Mouse (Mus musculus): Measurements from ENCODE around the gene Col25a1.

Col25a1 gene

DNA sequence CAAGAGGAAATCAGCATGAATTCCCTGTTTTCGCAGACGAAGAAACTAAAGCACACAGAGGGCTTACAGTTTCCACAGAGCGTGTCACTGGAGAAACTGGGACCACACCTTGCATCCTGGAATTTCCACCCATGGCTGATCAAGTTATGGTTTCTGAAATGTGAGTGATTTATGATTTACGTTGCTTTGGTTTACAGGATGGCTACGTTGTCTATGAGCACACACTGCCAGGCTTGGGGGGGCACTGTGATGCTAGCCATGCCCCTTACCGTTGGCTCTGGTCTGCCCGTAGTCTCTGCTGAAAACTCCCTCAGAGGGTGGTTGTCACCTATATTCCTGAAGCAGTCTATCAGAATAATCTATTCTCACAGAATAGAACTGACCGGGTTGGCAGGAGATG is at the start of gene Col25a1:
Gene Col25a1 (plus strand): TSS at position 301 of the 400 bp plus-strand sequence.
- no peak for DNase-seq

DNA sequence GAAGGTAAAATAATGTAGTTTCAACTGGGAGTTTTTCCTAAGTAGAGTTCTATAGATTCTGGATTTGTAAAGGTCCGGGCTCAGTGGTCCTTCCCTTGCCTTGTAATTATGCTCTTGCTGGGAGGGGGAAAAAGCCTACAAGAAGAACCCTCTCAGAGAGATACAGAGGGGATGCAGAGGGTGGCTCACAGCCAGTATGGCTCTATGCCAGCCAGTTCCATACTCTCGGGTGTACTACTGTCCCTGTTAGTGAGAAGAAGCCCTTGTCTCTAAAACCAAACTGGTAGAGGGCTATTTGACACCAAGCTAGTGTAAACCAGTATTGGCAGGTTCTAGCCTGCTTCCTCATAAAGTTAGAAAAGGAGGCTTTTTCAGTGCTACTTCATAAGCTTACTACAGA is 48.0 kb upstream of the Col25a1 start:
- DNase-seq, result no peak

DNA sequence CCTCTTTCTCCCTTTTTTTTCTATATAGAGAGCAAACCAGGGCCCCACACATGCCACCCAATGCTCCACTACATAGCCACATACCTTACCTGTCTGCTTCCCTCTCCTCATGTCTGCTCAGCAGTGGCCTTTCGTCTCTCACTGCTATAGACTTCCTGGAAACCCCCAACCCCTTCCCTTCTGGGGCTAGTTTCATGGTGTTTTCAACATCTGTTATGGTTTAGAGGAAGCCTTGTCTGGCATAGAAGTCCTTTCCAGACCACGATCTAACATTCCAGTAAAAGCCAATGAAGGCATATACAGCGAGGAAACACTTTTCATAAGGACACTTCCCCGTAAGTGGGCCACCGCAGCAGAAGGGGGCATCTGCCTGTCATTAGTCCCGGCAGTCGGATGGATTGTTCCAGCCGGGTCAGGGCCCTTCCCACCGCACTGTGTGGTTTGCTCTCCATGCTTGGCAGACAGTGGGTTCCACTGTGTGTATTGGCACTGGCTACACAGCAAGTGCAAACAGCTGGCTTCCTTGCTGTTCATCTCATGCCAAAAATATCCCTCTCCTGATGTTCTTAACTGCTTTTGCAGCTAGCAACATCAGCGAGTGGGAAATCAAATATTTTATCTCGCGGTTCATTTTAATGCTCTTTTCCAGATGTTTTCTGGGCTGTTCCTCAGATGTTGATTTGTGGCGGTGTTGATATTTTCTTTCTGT is 44.8 kb upstream of the Col25a1 start:
- DNase-seq, result no peak

DNA sequence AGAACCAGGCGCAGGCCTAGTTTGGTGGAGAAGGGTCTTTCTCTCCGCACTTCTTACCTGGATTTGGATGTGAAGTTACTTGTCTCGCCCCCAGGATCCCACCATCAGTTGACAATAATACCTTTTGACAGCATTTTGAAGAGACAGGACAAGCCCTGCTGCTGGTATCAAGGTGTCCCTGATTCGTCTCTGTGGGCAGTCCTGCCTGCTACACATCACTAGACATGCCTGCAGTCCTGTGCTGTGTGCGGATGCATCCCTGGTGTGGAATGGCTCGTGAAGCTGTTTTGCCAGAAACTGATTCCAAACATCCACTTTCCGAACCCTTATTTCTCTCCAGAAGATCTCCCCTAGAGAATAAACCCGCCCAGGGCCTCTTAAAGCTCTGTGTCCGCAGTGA is 43.8 kb upstream of the Col25a1 start:
- no peak for DNase-seq

DNA sequence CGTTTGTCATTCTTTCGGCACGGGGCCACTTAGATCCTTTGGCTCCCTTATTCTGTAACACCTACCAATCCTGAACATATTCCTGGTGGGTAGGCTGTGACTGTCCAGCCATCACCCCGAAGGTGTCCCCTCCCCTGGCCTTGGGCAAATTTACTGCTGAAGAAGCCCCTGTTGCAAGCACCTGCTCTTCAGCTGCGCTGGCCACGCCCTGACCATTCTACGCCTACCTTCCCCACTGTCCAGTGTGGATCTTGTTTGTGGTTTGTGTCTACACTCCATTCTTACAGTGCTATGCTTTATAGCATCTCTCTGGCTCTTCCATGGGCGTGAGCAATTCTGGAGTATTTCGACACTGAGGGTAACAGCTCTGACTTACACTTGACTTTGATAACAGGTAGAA is 42.6 kb upstream of the Col25a1 start:
- no peak for DNase-seq

DNA sequence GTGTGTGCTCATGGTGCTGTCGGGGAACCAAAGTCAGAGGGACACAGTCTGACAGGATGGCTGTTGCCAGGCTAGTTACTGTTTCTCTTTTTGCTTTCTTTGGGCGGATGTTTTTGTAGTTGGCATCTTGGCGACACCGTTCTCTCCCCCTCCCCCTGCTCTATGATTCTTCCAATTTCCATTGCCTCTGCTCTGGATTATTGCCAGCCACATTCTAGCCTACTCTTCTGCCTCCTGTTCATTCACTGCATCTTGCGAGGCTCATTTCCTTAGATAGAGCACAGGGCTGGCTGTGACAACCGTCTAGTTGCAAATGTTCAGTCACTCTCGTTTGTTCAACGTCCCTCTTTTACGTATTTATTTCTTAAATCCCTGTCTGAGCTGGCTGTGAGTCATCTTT is 40.8 kb upstream of the Col25a1 start:
- DNase-seq, result no peak

DNA sequence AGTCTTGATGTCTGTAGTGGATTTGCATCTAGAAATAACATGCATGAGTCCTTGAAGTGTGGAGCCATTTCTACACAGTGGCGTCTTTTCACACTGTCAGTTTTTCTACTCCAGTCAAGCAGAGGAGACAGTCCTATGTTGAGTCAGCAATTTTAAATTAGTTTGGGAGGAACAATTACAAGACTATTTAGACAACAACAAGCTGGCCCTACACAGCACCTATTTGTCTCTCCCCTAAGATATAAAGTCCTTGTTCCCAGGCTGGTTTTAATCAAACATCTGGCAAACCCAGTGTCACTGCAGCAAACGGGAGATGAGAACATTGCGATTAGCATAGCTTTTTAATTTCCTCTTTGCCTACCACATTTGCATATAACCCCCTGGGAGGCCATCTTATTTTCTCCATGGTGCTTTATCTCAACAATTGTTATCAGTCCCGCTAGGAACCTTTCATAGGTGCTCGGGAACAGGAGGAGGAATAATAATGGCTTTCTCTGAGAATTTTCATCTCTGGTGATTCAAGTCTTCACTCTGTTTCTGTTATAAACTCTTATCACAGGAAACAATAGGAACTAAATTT is 37.1 kb upstream of the Col25a1 start:
- no peak for DNase-seq

DNA sequence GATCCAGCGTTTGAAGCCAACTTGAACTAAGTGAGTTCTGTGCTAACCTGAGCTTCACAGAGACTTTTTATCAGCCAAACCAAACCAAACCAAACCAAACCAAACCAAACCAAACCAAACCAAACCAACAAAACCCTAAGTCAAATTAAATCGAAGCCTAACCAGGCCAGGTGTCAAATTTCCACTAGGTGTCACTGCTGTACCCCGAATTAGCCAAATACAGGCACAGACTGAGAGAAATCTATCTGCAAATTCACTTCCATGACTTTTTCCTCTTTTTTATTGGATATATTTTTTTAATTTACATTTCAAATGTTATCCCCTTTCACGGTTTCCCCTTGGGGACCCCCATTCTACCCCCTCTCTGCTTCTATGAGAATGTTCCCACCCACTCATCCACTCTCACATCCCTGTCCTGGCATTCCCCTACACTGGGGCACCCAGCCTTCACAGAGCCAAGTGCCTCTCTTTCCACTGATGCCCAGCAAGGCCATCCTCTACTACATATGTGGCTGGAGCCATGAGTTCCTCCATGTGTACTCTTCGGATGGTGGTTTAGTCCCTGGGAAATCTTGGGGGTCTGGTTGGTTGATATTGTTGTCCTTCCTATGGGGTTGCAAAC is 36.0 kb upstream of the Col25a1 start:
- DNase-seq, result peak; percentile 7

DNA sequence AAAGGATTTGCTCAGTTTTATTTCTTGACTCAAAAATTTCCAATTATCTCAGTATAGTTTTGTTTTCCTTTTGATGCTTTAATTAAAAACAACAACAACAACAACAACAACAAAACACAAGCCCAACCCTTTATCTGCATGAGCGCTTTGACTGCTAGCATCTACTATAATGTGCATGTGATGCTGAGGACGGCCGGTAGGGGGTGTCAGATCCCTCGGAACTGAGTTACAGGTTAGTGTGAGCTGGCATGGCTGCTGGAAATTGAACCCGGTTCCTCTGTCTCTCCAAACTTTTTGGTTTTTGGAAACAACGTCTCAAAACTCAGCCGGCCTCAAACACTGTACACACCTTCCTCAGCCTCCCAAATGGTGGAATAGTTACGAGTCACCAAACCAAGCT is 27.8 kb upstream of the Col25a1 start:
- DNase-seq, result peak; percentile 31

DNA sequence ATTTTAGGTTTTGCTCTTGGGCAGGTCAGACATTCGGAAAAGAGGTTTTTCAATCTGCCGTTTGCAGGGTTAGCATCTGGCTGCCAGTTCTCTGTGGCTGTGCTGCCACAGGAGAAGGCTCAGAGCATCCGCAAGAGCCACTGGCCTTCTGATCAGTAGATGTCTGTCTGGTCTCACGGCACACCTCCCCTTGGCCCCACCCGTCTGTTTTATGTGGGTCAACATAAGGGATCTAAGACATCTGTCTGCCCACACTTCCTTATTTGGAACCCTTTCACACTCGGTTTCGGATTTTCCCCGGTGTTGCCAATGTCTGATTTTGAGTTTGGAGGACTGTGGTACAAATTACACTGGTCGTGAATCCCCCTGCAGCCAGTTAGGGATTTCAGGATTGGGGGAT is 26.8 kb upstream of the Col25a1 start:
- no peak for DNase-seq

DNA sequence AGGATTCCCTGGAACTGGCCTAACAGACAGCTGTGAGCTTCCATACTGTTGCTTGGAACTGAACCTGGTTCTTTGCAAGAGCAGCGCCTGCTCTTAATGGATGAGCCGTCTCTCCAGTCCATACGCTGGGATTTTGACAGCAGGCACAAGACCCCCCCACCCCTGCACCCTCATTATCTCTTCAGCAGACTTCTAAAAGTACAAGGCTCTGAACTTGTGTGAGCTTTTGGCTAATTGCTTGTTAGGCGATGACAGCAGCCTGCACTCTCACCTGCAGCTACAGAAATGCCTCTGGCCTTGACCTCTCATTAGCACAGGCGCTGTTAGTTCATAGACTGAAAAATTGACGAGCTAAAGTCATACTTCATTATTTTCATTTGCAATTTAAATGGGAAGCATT is 14.4 kb upstream of the Col25a1 start:
- no peak for DNase-seq

DNA sequence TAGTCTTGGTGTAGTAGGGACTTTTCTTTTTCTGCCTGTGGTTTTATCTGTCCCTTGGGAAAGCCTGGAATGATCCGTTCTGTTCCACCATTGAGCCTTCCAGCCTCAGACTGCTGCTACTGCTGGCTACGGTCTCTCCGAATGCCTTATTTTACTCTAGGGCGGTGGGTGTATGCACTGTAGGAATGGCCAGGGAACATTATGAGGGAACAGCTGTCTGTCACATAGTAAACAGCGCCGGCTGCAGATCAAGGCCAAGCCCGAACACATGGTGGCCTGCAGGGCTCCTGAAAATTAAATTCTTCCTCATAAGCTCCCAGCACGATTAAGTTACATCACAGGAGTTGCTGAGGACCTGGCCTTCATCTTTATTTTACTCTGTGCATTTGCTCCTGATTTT is 3.5 kb upstream of the Col25a1 start:
- DNase-seq, result no peak

DNA sequence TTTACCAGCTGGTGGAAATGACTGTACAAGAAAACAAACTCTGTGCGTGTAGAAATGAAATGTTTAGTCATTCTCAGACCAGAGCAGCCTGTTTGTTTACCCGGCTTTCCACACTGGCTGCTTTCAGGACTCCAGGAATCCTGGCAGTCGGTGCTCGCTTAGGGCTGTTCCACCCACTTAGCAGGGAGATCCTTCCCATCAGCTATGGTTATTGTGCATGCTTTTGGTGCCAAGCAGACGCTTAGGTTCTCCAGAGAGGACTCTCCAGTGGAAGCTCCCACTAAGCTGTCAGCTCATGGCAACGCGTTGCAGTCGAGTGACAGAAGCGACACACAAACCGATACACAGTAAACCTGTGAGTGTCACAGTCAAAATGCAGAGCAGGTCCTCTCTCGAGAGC is 2.7 kb upstream of the Col25a1 start:
- DNase-seq, result no peak

DNA sequence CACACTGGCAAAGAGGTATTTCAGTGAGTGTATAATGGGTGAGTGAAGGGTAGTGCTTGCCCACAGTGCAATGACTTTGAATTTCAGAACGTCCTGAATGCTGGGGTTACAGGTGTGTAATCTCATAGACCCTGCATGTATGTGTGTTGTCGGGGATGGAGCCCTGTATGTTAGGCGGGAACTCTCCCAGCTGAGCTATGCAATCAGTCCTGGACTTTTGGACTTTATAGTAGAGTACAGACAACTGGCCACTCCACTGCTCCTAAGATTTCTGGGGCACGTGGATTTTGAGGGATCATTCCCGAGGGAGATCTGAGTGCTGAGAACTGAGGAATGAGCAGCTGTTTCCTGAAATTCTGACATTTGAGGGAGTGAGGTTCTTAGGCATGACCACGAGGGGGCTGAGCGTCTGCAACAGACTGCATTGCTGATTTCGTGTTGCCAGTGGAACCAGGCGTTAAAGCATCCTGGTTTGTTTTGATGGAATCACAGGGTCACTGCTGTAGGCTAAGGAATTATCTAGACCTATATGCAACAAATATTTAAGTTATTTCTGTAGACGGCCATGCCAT is 1.6 kb upstream of the Col25a1 start:
- DNase-seq, result no peak

DNA sequence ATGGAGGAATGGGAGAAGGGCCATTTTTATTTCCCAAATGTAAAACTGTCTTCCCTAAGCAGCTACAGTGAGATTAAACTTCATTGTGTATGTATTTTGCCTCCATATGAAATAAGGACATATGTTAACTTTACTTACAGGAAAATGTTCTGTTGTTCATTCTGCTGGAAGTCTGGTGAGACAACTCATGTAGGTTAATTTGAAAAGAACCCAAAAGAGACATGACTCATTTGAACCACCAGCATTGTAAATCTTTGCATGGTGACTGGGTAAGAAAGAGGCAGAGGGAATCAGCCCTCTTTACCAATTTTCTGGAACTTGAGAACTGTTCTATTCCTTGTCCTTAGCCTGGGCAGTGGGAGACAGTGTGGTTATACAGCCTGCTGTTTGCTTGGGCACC is 5.9 kb downstream of the Col25a1 start:
- no peak for DNase-seq

DNA sequence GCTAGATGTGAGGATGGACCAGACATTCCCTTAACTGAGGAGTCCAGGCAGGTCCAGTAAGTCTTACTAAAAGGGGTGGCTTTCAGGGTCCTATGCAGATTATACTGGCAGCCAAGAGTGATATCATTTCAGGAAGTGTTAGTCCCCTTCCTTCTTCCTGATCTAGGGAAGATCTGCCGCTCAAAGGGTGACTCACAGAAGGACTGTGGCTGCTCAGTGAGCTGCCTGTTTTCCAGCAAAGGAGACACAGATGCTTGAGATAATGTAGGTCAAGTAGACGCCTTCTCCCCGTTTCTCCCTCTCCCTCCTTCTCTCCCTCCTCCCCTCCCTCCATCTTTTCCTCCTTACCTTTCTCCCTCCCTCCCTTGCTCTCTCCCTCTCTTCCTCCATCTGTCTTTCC is 6.3 kb downstream of the Col25a1 start:
- DNase-seq, result no peak

DNA sequence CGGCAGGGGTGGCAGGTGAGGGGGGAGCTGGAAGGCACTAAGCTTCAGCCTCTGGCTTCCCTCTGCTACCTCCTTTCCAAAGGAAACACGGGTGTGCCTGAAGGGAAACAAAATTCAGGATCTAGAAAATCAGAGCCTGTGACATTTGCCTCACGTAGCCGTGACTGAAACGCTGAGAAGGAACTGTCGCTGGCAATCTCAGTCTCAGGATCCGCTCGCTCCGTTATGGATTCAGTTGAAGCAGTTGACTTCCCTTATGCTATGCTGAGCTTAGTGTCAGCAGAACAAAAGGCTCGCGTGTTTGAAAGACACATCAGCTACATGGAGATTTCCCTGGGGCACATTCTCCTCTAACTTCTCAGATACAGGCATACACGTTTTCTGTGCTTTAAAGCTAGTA is 14.6 kb downstream of the Col25a1 start:
- no peak for DNase-seq

DNA sequence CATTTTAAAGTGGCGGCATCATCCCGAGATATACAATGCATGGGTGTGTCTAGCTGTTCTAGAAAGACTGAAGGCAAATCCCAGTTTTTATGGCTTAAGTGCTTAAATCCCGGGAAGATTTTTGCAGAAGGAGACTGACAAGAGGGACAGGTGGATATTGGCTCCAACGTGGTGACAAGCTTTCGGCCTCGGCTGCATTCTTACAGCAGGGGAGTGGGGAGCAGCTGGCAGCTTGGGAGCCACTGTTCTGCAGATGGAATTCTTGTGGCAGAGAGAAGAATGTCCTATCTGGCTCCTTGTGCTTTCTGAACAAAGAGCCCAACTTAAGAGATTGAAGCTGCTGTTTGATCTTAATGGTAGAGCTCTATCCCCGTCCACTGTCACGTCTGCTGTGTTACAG is 16.5 kb downstream of the Col25a1 start:
- DNase-seq, result no peak

DNA sequence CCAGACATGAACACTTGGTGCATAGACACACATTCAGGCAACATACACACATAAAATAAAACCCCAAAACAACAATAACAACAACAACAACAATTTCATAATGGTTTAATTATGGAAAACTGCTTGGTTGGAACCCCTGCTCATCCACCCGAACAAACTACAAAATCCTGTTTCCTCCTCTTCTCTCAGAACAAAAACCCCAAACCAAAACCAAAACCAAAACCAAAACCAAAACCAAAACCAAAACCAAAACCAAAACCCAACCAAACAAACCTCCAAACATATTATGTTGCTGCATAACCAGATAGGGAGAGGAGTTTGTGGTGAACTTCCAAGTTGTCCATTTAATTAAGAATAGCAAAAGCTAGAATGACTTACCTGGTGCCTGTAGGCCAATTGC is 17.9 kb downstream of the Col25a1 start:
- DNase-seq, result no peak

DNA sequence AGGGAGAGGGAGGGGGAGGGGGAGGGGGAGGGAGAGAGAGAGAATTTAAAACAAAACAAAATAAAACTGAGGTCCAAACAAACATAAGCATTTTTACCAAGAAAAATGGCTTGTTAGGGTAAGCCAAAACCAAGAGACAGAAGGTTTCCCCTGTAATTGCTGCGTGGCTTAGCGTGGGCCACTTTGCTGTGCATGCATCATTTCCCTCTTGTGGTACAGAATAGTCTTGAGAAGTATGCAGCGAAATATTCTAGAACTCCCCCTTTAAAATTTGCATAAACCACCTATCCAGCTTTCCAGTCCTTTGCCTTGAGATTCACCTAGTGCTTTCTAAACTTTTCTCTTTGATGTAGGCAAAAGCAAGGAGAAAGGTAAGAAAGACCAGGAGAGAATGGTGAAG is 21.8 kb downstream of the Col25a1 start:
- DNase-seq, result no peak

DNA sequence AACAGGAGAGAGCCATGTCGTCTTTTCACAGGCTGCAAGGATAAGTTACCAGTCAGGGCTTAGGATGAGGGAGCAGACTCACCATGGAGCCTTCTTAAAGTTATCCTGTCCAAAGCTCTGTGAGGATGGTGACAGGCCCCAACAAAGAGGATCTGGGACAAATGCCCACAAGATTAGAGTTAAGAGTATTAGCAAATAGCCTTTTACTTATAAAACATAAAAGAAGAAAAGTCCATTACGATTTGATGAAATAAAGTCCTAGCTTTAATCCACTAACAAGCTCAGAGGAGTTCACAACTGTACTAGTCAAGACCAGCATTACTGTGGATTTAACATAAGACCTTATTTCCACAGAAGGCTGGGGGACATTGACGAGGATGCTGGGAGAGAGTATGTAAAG is 26.2 kb downstream of the Col25a1 start:
- DNase-seq, result no peak

DNA sequence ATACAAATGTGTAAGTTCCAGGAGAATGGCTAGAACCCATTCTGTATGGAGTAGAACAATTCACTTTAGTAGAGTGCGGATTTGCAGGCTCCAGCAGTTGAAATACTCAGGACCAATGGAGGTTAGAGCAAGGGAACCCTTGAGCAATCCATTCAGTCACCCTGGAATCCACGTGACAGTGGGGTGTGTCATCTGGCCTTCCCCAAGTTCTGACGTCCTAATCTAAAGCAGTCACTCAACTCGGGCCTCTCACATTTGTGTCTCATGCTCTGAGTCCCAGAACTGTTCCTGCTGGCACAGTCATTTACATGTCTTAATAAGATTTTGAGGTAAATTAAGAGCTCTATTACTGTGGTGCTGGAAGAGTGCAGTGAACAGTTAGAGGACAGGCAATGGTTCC is 28.6 kb downstream of the Col25a1 start:
- no peak for DNase-seq

DNA sequence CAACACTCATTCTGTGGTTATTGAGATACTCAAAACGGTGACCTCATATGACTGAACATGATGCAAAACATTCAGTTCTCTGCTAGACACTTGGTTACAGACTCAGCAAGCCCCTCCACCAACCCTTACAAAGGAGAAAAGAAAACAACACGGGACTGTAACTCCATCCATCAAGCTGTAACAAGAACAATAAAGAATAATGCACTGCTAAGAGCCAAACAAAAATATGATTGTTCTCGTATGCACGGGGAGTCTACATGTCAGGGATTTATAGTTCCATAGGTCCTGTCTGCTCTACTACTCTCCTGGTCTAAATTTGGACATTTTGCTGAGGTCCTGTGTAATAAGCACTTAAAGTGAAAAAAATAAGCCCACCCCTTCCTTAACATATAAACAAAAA is 29.6 kb downstream of the Col25a1 start:
- DNase-seq, result no peak

DNA sequence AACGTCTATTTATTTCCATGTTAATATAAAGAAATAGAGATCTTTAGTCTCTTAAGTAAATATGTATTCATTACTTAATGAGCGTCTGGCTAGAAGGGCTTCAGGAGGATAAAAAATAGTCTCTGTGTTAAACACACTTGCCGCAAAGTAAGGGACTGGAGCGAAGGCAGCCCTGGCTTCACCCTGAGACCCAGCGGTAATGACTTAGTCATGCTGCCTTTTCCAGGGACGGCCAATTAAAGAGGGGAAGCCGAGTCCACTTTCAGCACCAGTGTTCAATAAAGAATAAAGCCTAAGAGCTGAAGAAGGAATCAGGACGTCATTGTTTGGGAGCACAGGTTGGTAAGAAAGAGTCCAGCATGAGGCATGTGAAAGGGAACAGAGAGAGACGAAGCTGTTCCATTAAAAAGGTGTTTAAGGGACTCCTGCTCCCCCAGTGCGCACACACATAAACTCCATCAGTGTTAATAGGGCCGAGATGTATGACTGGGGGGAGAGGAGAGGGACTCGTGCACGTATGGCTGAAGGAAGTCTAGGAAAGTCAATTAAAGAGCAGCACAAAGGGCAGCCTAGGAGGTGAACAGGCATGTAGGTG is 30.1 kb downstream of the Col25a1 start:
- DNase-seq, result no peak
